Mouse (Mus musculus): ENCODE measurements at regions not wholly inside any gene's neighbourhood (a gene's known extent, or its start where the extent isn't known, plus 50 kb on each side); places are given as distances from the start of the nearest gene placed in this dataset.

DNA sequence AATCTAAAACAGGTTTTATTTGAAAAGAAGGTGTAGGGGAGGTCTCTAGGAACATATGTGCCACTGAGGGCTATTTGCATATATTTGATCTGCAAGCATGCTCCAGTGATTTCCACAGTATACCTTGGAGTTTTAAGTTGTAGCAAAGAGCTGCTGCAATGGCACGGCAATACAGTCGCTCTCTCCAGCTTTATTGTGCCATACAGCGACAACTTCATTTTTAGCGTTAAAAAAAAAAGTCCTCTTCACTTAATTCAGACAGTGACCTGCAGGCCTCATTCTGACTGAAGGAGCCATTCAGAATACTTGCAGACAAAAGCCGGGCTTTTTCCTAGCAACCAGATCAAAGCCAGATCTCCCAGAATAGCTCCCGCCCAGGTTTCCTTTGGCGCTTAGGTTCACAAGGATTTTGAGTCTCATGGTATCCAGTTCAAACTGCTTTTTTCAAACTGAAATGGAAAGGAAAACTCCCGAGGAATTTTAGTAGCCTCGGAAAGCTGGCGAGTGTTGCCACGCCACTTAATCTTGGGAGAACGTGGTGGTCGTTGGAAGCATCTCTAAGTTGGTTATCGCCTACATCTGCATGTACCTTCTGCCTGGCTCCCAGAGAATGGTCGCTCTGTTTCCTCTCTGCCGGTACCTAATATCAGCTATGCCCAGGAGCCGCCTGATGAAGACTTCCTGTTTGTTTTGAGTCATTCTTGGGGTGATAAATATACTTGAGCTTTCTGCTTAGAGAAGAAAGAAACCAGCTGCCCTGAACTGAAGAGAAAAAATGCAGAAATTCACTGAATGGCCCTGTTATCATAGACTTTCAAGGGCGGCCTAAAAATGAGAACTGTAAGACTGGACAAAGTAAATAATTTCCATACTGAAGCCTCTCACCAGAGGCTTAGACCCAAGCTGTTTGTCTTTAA, 67.8 kb upstream of the Zeb2 start:
- no peak for TF ChIP-seq CTCF (IDR thresholded peaks at IDR 0.05; ENCODE audit: borderline replicate concordance, insufficient read depth, low read depth, low read length)
- no peak for TF ChIP-seq POLR2A (IDR thresholded peaks at IDR 0.05; ENCODE audit: borderline replicate concordance, insufficient read depth, low read length)
